ENCODE assay signal across 9 mouse cellular contexts in genomic region chr1:190948846-190949245, GRCm38 (mm10).
DNase-seq lines count a peak whose midpoint lies in the region.
"Had no signal": no experiment of that assay in that cellular context is flagged by ENCODE, and none has a peak within 500 bp of the region (broad histone marks: within the 10 kb centered on the region; RNA-seq: fewer than 3 reads in every experiment).

No protein-coding gene starts in this region.

- DNase-seq in kidney, adult 18-20 months: peak; percentile 34
- DNase-seq in kidney, postnatal 4 days: no peak
- DNase-seq in brain, adult 2 months (ENCODE audit: low read depth, low spot score): peak; percentile 73
- peak; percentile 69 for DNase-seq in cerebellum, adult 9-11 months
- peak; percentile 15 for DNase-seq in kidney, postnatal 14 days
- no peak for DNase-seq in frontal cortex, postnatal 10 days (ENCODE audit: low spot score in 2 of 2)
- DNase-seq in retina, postnatal 1 day: no peak
- DNase-seq: gastrocnemius, postnatal 36 days; liver, postnatal 0 days had no signal

Comparison
In these comparisons a context has a peak if more than half of its experiments do, and no peak if none do; other contexts are left out.
1. DNase-seq: peak in kidney, adult 18-20 months (single experiment), brain, adult 2 months (single experiment), cerebellum, adult 9-11 months (single experiment) and kidney, postnatal 14 days (single experiment); none in kidney, postnatal 4 days (0 of 2), frontal cortex, postnatal 10 days (0 of 2) and retina, postnatal 1 day (single experiment).